Mouse (Mus musculus) testis, adult 2 months (tissue): ENCODE data around the gene S100a6. TPM values are rescaled to one million over a fixed set of nuclear protein-coding genes. Genes with fewer than 3 reads are reported as not detected.

ENCODE experiments used
- H3K27ac ChIP-seq: fragments of 200-500 bp; 2 replicates; pipeline ENCODE4 v1.5.1; 2012; ENCODE audit warnings: low read depth, low read length; ENCODE audit not compliant: control insufficient read depth, insufficient read depth
- H3K27me3 ChIP-seq: fragments of 200-500 bp; 2 replicates; pipeline ENCODE4 v1.6.1; 2012; ENCODE audit warnings: mild to moderate bottlenecking, low read length, moderate library complexity; ENCODE audit not compliant: control insufficient read depth, insufficient read depth
- H3K36me3 ChIP-seq: fragments of 200-500 bp; 2 replicates; pipeline ENCODE4 v1.6.1; 2012; ENCODE audit warnings: mild to moderate bottlenecking, low read length; ENCODE audit not compliant: control insufficient read depth, insufficient read depth
- H3K4me1 ChIP-seq: fragments of 200-500 bp; 2 replicates; pipeline ENCODE4 v1.6.1; 2012; ENCODE audit warnings: low read length; ENCODE audit not compliant: control insufficient read depth, insufficient read depth
- H3K4me3 ChIP-seq: fragments of 200-500 bp; 2 replicates; pipeline ENCODE4 v1.5.1; 2012; ENCODE audit warnings: low read depth, mild to moderate bottlenecking, low read length, moderate library complexity, mixed read lengths; ENCODE audit not compliant: control insufficient read depth
- CTCF ChIP-seq: fragments of 200-500 bp; IDR thresholded peaks from 2 replicates; pipeline ENCODE4 v1.5.1; 2012; ENCODE audit warnings: low read depth, mild to moderate bottlenecking, inconsistent platforms, low read length, moderate library complexity; ENCODE audit not compliant: control insufficient read depth, insufficient read depth, insufficient replicate concordance
- POLR2A ChIP-seq: fragments of 200-500 bp; IDR thresholded peaks from 2 replicates; pipeline ENCODE4 v1.6.1; 2012; ENCODE audit warnings: low read depth, mild to moderate bottlenecking, inconsistent platforms, low read length, moderate library complexity; ENCODE audit not compliant: control insufficient read depth
- polyA plus RNA-seq: library from polyadenylated mRNA; depleted of rRNA; stranded (reverse); fragments of >200 nt; gene quantifications from 2 replicates; pipeline ENCODE4 v1.2.3, GENCODE M21; 2012

The S100a6 gene
- polyA plus RNA-seq, 1 experiment, result 13.0 TPM

DNA sequence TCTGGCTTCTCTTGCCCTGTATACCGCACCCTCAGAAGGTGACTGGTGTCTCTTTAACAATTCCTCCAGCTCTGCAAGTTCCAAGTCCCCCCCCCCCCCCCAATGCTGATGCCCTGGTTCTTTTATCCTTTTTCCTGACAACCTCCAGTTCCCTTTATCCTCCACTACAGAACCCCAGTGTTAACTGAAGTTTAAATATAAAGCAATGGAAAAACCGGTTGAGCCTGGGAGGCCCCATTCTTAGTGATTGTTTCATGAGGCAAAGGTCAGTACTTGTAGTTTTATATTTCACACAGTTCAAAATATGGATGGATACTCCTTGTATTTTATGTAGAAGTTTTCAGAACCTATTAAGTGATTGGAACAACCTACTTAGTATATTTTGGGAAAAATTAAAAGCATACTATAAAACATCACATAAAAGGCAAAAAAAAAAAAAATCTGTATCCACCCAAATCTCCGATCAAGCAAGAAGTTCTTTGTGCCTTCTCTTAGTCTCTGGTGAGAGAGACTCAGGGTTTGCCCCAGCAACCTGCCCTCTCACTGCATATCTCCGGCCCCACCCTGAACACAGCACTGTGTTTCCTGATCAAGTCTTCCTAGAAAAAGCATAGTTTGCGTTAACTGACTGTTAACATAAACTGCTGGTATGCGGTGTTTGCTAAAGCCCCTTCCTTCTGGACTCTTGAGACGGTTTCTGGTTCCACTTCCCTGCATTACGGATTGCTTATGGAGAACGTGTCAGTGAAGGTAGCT, 13.8 kb downstream of the S100a6 start:
- TF ChIP-seq CTCF, result no peak
- no peak overlapping the region for H3K27ac ChIP-seq
- no peaks in the 10 kb centered on the region for H3K36me3 ChIP-seq

DNA sequence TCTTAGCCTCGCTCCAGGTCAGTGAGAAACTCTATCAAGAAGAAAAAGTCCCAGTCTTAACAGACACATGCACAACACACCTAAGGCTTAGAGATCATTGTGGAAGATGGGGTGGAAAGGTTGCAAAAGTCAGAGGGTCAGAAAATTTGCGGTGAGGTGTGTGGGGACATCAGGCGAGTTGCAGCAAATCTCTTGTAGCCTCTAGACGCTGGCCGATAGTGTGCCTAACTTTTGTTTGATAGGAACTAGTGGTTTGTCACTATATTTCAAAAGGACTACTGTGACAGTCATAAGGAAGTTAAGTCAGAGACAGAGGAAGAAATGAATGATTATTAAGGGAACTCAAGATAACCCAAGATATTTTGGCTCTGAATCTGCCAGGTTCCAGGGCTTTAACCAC, 14.7 kb downstream of the S100a6 start:
- H3K27ac ChIP-seq, result no peak overlapping the region
- peaks cover 2% of the 10 kb centered on the region; the same call in 1 of the 2 replicates for H3K4me1 ChIP-seq
- H3K4me3 ChIP-seq, result no peak overlapping the region
- TF ChIP-seq POLR2A (no peak), CTCF (no peak)
- no peaks in the 10 kb centered on the region for H3K27me3 ChIP-seq
- H3K36me3 ChIP-seq, result no peaks in the 10 kb centered on the region

More for the DNA sequence above, 13.8 kb downstream of the S100a6 start:
- Histone ChIP-seq H3K4me3 (no peak overlapping the region), H3K27me3 (no peaks in the 10 kb centered on the region), H3K4me1 (peaks cover 2% of the 10 kb centered on the region; the same call in 1 of the 2 replicates)

DNA sequence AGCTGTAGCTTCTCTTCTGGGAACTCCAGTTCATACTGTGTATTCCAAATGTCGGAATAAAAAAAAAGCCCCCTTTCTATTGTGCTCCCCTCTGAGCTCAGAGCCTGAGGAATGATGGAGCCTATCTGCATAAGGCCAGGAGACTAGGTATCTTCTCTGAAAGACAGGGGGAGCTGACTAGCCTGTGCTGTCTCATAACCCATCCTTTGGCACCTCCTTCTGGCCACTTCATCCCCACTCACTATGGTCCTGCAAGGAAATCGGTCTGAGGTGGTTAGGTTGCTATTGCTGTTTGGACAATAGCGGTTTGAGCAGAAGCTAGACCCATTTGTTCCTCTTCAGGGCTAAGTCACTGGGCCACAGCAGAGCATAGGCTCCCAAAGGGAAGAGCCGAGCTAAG, 15.1 kb downstream of the S100a6 start:
- H3K4me1 ChIP-seq, result peaks cover 2% of the 10 kb centered on the region; the same call in 1 of the 2 replicates

DNA sequence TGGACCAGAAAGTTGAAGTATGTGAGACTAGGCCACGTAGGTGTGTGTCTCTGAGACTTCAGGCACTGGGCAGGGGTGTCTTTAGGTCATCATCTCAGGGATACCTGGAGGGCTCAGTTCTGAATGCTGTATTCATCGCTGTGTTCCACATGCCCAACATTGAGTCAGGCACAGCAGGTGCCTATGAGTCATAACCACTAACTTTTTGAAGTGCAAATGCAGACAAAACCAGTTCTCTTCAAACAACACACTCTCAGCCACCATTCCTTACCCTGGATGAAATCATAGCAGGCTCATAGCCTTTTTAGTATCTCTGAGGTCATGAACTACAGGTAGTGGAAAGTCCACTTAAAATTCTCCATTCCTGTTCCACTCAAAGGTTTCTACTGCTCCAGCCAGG, 16.6 kb downstream of the S100a6 start:
- TF ChIP-seq CTCF (no peak), POLR2A (no peak)
- Histone ChIP-seq H3K36me3 (no peaks in the 10 kb centered on the region), H3K27ac (no peak overlapping the region), H3K4me3 (no peak overlapping the region), H3K4me1 (no peaks in the 10 kb centered on the region), H3K27me3 (no peaks in the 10 kb centered on the region)

More for the DNA sequence above, 15.1 kb downstream of the S100a6 start:
- no peak overlapping the region for H3K27ac ChIP-seq
- peak; percentile 37; the same call in 1 of the 2 replicates for TF ChIP-seq CTCF
- no peak for TF ChIP-seq POLR2A
- H3K27me3 ChIP-seq, result no peaks in the 10 kb centered on the region
- no peak overlapping the region for H3K4me3 ChIP-seq
- no peaks in the 10 kb centered on the region for H3K36me3 ChIP-seq

DNA sequence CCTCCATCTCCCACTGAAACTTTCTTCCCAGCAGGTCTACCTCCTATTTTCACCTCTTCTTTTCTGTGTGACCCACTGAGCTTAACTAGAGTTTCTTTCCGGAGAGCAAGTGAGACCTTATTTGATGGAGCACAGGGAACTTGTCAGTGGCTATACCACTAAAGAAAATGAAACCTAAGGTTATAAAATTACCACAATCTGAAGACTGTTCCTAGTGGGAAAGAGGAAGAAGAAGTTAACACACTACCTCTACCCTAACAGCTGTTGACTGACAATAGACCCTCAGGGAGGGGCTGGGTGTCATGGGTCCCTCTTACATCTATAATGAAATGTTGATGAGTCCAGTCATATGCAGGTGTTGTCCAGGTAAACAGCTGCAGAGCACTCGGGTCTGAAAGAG, 19.3 kb downstream of the S100a6 start:
- Histone ChIP-seq H3K4me1 (no peaks in the 10 kb centered on the region), H3K27ac (no peak overlapping the region), H3K36me3 (no peaks in the 10 kb centered on the region), H3K27me3 (no peaks in the 10 kb centered on the region), H3K4me3 (no peak overlapping the region)
- TF ChIP-seq CTCF, result no peak
- no peak for TF ChIP-seq POLR2A

DNA sequence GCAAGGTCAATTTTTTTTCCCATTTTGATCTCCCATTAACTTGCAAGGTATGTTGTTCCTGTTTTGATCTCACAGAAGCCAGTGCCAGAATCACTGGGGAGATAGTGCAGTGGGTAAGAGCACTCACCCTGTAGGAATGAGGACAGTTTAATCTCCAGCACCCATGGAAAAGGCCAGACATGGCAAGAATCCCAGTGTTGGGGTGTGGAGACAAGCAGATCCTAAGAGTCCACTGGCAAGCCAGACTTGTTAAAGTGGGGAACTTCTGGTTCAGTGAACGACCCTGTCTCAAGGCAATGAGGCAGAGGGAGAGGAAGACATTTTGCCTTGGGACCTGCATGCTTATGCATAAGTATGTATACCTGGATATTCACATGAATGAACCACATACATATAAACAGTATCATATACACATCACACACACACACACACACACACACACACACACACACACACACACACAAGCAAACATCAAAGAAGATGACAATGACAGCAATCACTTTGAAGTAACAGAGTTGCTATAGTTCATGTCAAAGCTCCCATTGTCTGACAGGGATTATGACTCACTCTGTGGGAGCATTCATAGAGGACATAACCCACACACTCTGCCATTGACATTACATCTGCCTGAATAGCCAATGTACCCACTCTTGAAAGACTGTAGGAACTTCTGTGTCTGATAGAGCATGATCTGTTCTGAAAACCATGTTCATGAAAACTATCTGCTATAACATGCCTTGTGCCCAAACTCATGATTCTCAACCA, 26.0 kb downstream of the S100a6 start:
- TF ChIP-seq POLR2A (no peak), CTCF (no peak)
- Histone ChIP-seq H3K36me3 (no peaks in the 10 kb centered on the region), H3K4me1 (no peaks in the 10 kb centered on the region), H3K27me3 (no peaks in the 10 kb centered on the region), H3K27ac (no peak overlapping the region), H3K4me3 (no peak overlapping the region)

DNA sequence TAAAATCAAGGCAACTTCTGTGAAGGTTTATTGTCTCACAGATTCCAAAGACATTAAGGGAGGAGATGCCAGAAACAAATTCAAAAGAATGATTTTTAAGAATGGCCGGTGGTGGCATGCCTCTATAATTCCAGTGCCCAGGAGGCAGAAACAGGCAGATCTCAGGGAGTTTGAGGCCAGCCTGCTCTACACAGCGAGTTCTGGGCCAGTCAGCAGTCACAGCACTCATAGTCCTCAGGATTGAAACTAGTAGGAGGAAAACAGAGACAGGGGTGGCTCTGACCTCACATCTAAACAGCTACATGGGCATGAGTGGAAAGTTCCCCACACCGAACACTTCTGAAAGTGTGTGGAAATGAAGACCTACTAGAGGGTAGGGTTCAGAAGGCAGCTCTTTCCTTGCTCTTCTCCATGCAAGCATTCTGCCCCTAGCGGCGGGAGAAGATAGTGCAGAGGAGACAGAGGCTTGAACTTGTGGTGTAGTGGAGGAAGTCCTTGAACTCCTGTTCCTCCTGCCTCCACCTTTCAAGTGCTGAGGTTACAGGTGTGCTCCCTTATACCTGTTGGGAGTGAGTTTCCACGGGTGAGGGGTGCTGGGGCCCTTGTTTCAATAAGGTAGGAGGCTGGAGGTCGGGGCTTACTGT, 27.0 kb downstream of the S100a6 start:
- Histone ChIP-seq H3K27me3 (no peaks in the 10 kb centered on the region), H3K4me1 (no peaks in the 10 kb centered on the region), H3K36me3 (no peaks in the 10 kb centered on the region), H3K4me3 (no peak overlapping the region), H3K27ac (no peak overlapping the region)
- no peak for TF ChIP-seq POLR2A
- peak; percentile 67; the same call in 1 of the 2 replicates for TF ChIP-seq CTCF
